Comparison of ENCODE assay signal across 4 mouse cellular contexts in genomic region chr10:7617146-7617545, GRCm38 (mm10). TPM values are rescaled to one million over a fixed set of nuclear protein-coding genes. Genes with fewer than 3 reads are reported as not detected.
DNase-seq lines count a peak whose midpoint lies in the region; ATAC-seq and TF ChIP-seq lines count a peak whose summit lies in the region.
"Not testable (repeated sequence)": the region's sequence is repeated elsewhere in the genome, so short reads cannot be mapped to it uniquely, and the experiment has no call there.

No protein-coding gene starts in this region.

- not testable (repeated sequence) for ATAC-seq in midbrain, embryonic 11.5 days (ENCODE audit: low FRiP score)

- H3K4me2 ChIP-seq in midbrain, embryonic 11.5 days: not testable (repeated sequence)

- TF ChIP-seq CTCF in ES-Bruce4 (IDR thresholded peaks at IDR 0.05; ENCODE audit: low read depth, low read length): not testable (repeated sequence)

- H3K27me3 ChIP-seq in ES-Bruce4 (ENCODE audit: control insufficient read depth, insufficient read depth, low read length, poor library complexity, severe bottlenecking); midbrain, embryonic 11.5 days (ENCODE audit: control insufficient read depth, insufficient read depth, low read length): not testable (repeated sequence)

- not testable (repeated sequence) for TF ChIP-seq POLR2A in ES-Bruce4 (IDR thresholded peaks at IDR 0.05; ENCODE audit: insufficient read depth, low read length)

- peak overlapping the region; percentile 9 for H3K9ac ChIP-seq in ES-Bruce4 (ENCODE audit: low read depth, poor library complexity, severe bottlenecking)
- not testable (repeated sequence) for H3K9ac ChIP-seq in midbrain, embryonic 11.5 days (ENCODE audit: low read length)

- peak overlapping the region; percentile 55 for H3K4me3 ChIP-seq in ES-Bruce4 (ENCODE audit: low read depth, low read length)
- not testable (repeated sequence) for H3K4me3 ChIP-seq in midbrain, embryonic 11.5 days (ENCODE audit: low read depth, low read length)

- 84% methylated on average over 9 of the region's 11 CpGs for WGBS in midbrain, embryonic 11.5 days

- TF ChIP-seq EP300 in ES-Bruce4 (IDR thresholded peaks at IDR 0.05; ENCODE audit: insufficient read depth, low read depth, low read length): not testable (repeated sequence)

- H3K36me3 ChIP-seq in ES-Bruce4 (ENCODE audit: control insufficient read depth, insufficient read depth, low read length, poor library complexity, severe bottlenecking); midbrain, embryonic 11.5 days (ENCODE audit: control insufficient read depth, insufficient read depth, low read length): not testable (repeated sequence)

- peak; percentile 44 for DNase-seq in R1 (ENCODE audit: low read depth, low spot score)
- peak; percentile 57 for DNase-seq in heart, adult 11 months
- DNase-seq in midbrain, embryonic 11.5 days (ENCODE audit: low spot score, missing footprints): peak; percentile 64

- H3K27ac ChIP-seq in ES-Bruce4 (ENCODE audit: insufficient read depth, low read length): peak overlapping the region; percentile 51
- not testable (repeated sequence) for H3K27ac ChIP-seq in midbrain, embryonic 11.5 days (ENCODE audit: low read depth, low read length)

- not testable (repeated sequence) for H3K9me3 ChIP-seq in ES-Bruce4 (replicated peaks; ENCODE audit: control insufficient read depth, insufficient read depth, low read length, poor library complexity, severe bottlenecking); midbrain, embryonic 11.5 days (ENCODE audit: control insufficient read depth, low read length)

- H3K4me1 ChIP-seq in ES-Bruce4 (ENCODE audit: control insufficient read depth, insufficient read depth, low read length); midbrain, embryonic 11.5 days (ENCODE audit: control insufficient read depth, insufficient read depth, low read length): not testable (repeated sequence)

RNA-seq across cellular contexts. Expression of gene Lrp11, which starts 27.5 kb away (rescaled TPM):
- polyA plus RNA-seq in ES-Bruce4 (2011; ENCODE audit: insufficient read depth, insufficient read length, low read depth, missing spikeins): 31.2 and 37.4 TPM in 2 replicates
- polyA plus RNA-seq in midbrain, embryonic 11.5 days (2014; fragmentation: Nextera tagmentation; extraction: Ambion mirVana): 11.1 and 13.3 TPM in 2 replicates

RNA-seq across cellular contexts. Expression of gene Nup43, which starts 50.2 kb away (rescaled TPM):
- 92.5 and 99.6 TPM in 2 replicates for polyA plus RNA-seq in ES-Bruce4 (2011; ENCODE audit: insufficient read depth, insufficient read length, low read depth, missing spikeins)
- 60.0 and 67.5 TPM in 2 replicates for polyA plus RNA-seq in midbrain, embryonic 11.5 days (2014; fragmentation: Nextera tagmentation; extraction: Ambion mirVana)
